Mouse (Mus musculus) lung, adult 2 months (tissue): ENCODE data around the gene Usp43. TPM values are rescaled to one million over a fixed set of nuclear protein-coding genes. Genes with fewer than 3 reads are reported as not detected.
A peak's percentile ranks its signal among the peaks of the same experiment; 100 is the strongest.

Experiments used
- DNase-seq: peaks from one replicate; pipeline ENCODE4 v3.0.0; 2022
- H3K4me1 ChIP-seq: fragments of 200-500 bp; 2 replicates; pipeline ENCODE4 v1.6.1; 2011; ENCODE audit warnings: low read length; ENCODE audit not compliant: control insufficient read depth, insufficient read depth
- H3K4me3 ChIP-seq: fragments of 200-500 bp; replicated peaks from 2 replicates; pipeline ENCODE3; 2011; ENCODE audit warnings: low read depth, mild to moderate bottlenecking, control low read depth, low read length; ENCODE audit errors: extremely low read depth
- CTCF ChIP-seq: fragments of 200-500 bp; IDR thresholded peaks from 2 replicates; pipeline ENCODE4 v1.5.1; 2011; ENCODE audit warnings: mild to moderate bottlenecking, low read length, control low read depth; ENCODE audit not compliant: insufficient read depth
- POLR2A ChIP-seq: fragments of 200-500 bp; IDR thresholded peaks from 2 replicates; pipeline ENCODE4 v1.6.1; 2011; ENCODE audit warnings: low read depth, mild to moderate bottlenecking, control low read depth, low read length, borderline replicate concordance; ENCODE audit errors: extremely low read depth
- WGBS: fragments of 180-500 bp; shearing (Covaris S2); methylation state at CpG from one replicate; pipeline ENCODE4 v1.1.7; 2018; 5-methylcytosine and 5-hydroxymethylcytosine counted together
- polyA plus RNA-seq: library from polyadenylated mRNA; depleted of rRNA; stranded (reverse); fragments of >200 nt; gene quantifications from 2 replicates; pipeline ENCODE4 v1.2.3, GENCODE M21; 2012

Gene Usp43
- polyA plus RNA-seq, 1 experiment, result 7.0 TPM

- DNase-seq, result no peak
These were observed 68.0 kb downstream of the Usp43 start for GRCm38 (mm10) chr11:67853996-67854395.

GRCm38 (mm10) chr11:67851770-67852169 is 70.2 kb downstream of the Usp43 start:
- DNase-seq, result no peak
- Histone ChIP-seq H3K4me1 (no peaks in the 10 kb centered on the region), H3K4me3 (no peak overlapping the region)
- 50% methylated on average over 5 of the region's 5 CpGs for WGBS
- TF ChIP-seq POLR2A (no peak), CTCF (no peak)

More at GRCm38 (mm10) chr11:67853996-67854395, 68.0 kb downstream of the Usp43 start:
- Histone ChIP-seq H3K4me3 (no peak overlapping the region), H3K4me1 (no peaks in the 10 kb centered on the region)
- 35% methylated on average over 6 of the region's 6 CpGs for WGBS
- TF ChIP-seq CTCF (no peak), POLR2A (no peak)

DNA sequence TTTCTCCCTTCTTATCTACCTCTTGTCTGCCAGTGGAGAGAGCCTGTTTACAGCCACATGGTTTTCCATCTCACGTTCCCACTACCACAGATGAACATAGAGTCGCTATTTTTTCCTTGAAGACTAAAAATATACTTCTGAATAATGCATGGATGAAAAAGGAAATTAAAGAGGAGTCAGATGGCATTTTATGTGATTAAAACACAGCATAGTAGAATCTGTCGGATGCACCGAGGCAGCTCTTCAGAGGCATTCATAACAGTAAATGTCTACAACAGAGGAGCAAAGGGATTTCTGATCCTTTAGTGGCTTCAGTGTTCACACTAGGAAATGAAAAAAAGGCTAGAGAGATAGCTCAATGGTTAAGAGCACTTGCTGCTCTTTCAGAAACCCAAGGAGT is 76.8 kb downstream of the Usp43 start:
- TF ChIP-seq POLR2A, result no peak
- no peak for TF ChIP-seq CTCF
- H3K4me3 ChIP-seq, result no peak overlapping the region
- H3K4me1 ChIP-seq, result no peaks in the 10 kb centered on the region
- DNase-seq, result no peak
- WGBS, result 82% methylated on average over 4 of the region's 4 CpGs

DNA sequence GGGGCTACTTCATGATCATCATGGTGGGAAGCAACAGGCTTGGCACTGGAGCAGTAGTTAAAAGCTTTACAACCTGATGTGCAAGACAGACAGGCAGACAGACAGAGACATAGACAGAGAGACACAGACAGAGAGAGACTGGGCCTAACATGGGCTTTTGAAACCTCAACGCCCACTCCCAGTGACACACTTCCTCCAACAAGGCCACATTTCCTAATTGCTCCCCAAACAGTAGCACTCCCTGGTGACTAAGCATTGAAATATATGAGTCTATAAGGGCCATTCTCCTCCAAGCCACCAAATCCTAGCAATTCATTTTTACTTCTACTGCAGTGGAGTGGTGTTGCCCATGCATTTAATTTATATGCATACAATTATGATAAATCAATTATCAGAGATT is 82.1 kb downstream of the Usp43 start:
- DNase-seq, result no peak
- Histone ChIP-seq H3K4me3 (no peak overlapping the region), H3K4me1 (no peaks in the 10 kb centered on the region)
- no peak for TF ChIP-seq CTCF
- no peak for TF ChIP-seq POLR2A
- WGBS, result 63% methylated on average over 1 of the region's 1 CpGs

GRCm38 (mm10) chr11:67835408-67836078 is 86.4 kb downstream of the Usp43 start:
- peak; percentile 35 for DNase-seq
- Histone ChIP-seq H3K4me1 (no peaks in the 10 kb centered on the region), H3K4me3 (no peak overlapping the region)
- WGBS, result 63% methylated on average over 10 of the region's 10 CpGs
- TF ChIP-seq POLR2A (no peak), CTCF (no peak)

DNA sequence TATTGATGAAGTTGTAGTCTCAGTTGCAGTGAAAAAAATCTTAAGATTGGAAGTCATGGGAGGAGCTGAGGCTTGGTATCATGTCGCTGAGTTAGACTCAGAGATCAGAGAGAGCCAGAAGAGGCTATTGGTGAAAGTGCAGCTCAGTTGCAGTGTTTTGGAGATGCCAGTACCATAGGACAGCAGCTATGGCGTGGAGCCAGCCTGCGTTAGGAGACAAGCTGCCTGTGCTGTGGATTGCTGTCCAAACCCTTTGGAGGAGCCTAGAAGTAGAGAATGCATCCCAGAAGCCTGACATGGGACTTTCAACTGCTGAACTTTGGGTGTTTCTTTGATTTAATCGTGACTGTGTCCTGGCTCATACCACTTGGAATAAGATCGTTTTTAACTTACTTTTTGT is 90.1 kb downstream of the Usp43 start:
- 56% methylated on average over 5 of the region's 5 CpGs for WGBS
- DNase-seq, result no peak

GRCm38 (mm10) chr11:67829530-67829929 is 92.4 kb downstream of the Usp43 start:
- H3K4me1 ChIP-seq, result peaks cover 4% of the 10 kb centered on the region
- TF ChIP-seq POLR2A, result no peak
- no peak overlapping the region for H3K4me3 ChIP-seq
- 69% methylated on average over 6 of the region's 6 CpGs for WGBS
- DNase-seq, result no peak

More for the DNA sequence above, 90.1 kb downstream of the Usp43 start:
- H3K4me3 ChIP-seq, result no peak overlapping the region
- peaks cover 4% of the 10 kb centered on the region for H3K4me1 ChIP-seq
- TF ChIP-seq CTCF, result no peak
- TF ChIP-seq POLR2A, result no peak

DNA sequence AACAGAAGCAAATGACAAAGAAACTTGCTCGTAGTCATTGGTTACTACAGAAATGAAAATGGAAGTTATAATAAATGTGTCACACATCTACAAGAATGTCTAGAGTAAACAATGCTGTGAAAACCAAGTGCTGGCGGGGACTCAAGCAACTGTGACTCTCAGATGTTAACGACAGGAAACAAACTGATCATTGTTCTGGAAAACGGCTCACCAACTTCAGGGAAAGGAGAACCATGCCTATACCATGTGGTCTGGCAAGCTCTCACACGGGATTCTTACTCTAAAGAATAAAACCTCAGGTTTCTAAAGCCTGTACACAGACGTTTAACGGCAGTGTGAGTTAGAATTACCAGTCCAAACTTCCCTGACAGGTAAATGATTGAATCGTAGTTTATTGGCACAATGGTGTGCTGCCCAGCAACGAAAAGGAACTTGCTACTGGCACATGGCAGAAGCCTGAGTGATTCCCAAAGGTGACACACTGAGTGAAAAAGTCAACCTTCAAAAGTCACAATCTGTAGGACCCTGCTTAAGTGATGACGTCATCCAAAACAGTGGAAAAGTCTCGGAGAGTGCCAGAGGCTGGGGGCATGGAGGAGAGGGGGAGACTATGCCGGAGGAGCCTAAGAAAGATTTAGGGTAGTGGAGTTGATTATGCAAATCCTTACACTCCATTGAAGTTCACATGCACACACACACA is 93.4 kb downstream of the Usp43 start:
- DNase-seq, result no peak
- TF ChIP-seq CTCF, result no peak
- TF ChIP-seq POLR2A, result no peak
- H3K4me1 ChIP-seq, result peaks cover 4% of the 10 kb centered on the region
- H3K4me3 ChIP-seq, result no peak overlapping the region
- 13% methylated on average over 12 of the region's 12 CpGs for WGBS

- no peak overlapping the region for H3K4me3 ChIP-seq
- WGBS, result 86% methylated on average over 6 of the region's 6 CpGs
- no peak for DNase-seq
- H3K4me1 ChIP-seq, result no peaks in the 10 kb centered on the region
- TF ChIP-seq POLR2A, result no peak
- no peak for TF ChIP-seq CTCF
These were observed 100.4 kb downstream of the Usp43 start for GRCm38 (mm10) chr11:67821560-67821959.

DNA sequence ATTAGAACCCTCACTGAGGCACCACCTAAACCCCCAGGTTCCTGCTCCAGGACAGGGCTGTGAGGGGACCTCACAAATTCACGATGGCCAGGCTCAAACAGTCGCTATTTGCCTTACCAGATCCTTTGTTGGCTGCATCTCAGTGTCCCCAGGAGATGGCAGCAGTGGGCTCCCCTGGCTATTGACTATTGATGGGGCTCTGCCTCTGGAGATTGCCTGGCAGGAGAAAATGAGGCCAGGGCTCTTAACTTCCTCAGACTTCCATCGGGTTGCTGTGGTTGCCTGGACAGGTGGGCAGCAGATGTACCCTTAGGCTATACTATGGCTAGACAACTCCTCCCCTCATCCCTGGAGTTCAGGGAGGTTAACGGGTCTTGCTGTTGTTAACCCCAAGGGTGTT is 101.7 kb downstream of the Usp43 start:
- Histone ChIP-seq H3K4me1 (no peaks in the 10 kb centered on the region), H3K4me3 (no peak overlapping the region)
- whole genome bisulfite sequencing, result 32% methylated on average over 4 of the region's 4 CpGs
- peak; percentile 55 for DNase-seq
- no peak for TF ChIP-seq POLR2A
- peak; percentile 62 for TF ChIP-seq CTCF

DNA sequence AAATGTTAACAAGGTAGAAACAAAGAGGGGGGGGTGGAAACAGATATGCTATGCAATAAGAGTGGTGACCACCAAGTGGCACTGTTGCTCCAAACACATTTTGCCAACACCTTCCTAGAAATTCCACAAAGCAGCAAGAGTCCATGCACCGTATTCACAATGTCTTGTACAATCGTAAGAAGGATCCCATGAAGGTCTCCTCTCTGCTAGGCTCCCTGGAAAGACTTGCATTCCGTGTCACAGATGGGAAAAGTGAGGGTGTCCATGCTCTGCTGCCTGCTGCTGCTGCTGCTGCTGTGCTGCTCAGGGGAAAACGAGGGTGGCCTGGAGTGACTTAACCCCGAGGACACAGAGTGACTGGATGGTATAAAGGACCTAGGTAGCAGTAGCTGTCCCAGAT is 102.3 kb downstream of the Usp43 start:
- peak; percentile 38; the same call in 1 of the 2 replicates for TF ChIP-seq CTCF
- no peak for TF ChIP-seq POLR2A
- peak; percentile 37 for DNase-seq
- whole genome bisulfite sequencing, result 8% methylated on average over 5 of the region's 5 CpGs
- Histone ChIP-seq H3K4me1 (no peaks in the 10 kb centered on the region), H3K4me3 (no peak overlapping the region)
